ENCODE assay signal across 8 mouse cellular contexts in genomic region chr3:107759929-107760581, GRCm38 (mm10). TPM values are rescaled to one million over a fixed set of nuclear protein-coding genes. Genes with fewer than 3 reads are reported as not detected.
DNase-seq lines count a peak whose midpoint lies in the region; ATAC-seq lines count a peak whose summit lies in the region.

Gene Csf1 (minus strand): TSS chr3:107760469.

- DNase-seq in MEL-GATA-1-ER (ENCODE audit: extremely low read depth, low read depth), result peak; percentile 27
- DNase-seq in cerebellum, adult 9-10 months, result peak; percentile 76
- DNase-seq in frontal cortex, postnatal 14 days (ENCODE audit: low spot score in 2 of 2), result peak; percentile 55 to 65
- peak; percentile 68 to 72 for DNase-seq in layer of hippocampus, postnatal 14 days (ENCODE audit: low spot score in 2 of 2)
- DNase-seq in lung, postnatal 14 days, result peak; percentile 84
- peak; percentile 23 for DNase-seq in retina, adult 2 months (ENCODE audit: low read depth, low spot score)
- DNase-seq in thymus, postnatal 36 days, result peak; percentile 27 to 32

- peak within 1 kb of the TSS; percentile 74 for H3K9ac ChIP-seq in hindbrain, embryonic 12.5 days

- H3K4me3 ChIP-seq in hindbrain, embryonic 12.5 days, result peak within 1 kb of the TSS; percentile 48

- peak within 1 kb of the TSS; percentile 25 for H3K27ac ChIP-seq in hindbrain, embryonic 12.5 days

- 0 out of 2 replicates have a peak, but pooled peaks cover 3% of the 10 kb centered on the region for H3K27me3 ChIP-seq in hindbrain, embryonic 12.5 days

- peak; percentile 91 for ATAC-seq in hindbrain, embryonic 12.5 days (ENCODE audit: low FRiP score)

- H3K4me2 ChIP-seq in hindbrain, embryonic 12.5 days (replicated peaks), result peak within 1 kb of the TSS; percentile 85

- no peaks in the 10 kb centered on the region for H3K9me3 ChIP-seq in hindbrain, embryonic 12.5 days (replicated peaks)

- peaks cover 19% of the 10 kb centered on the region for H3K4me1 ChIP-seq in hindbrain, embryonic 12.5 days

- no peaks in the 10 kb centered on the region for H3K36me3 ChIP-seq in hindbrain, embryonic 12.5 days

- under 1% methylated on average over 51 of the region's 56 CpGs for WGBS in hindbrain, embryonic 12.5 days

RNA-seq across cellular contexts. Expression of gene Csf1, which starts in this region (rescaled TPM):
- 8.8 and 9.2 TPM in 2 replicates for polyA plus RNA-seq in hindbrain, embryonic 12.5 days (2016; fragmentation: Nextera tagmentation; extraction: Ambion mirVana)
- 10 to 100 TPM; 11.9 to 13.3 TPM for total RNA-seq in layer of hippocampus, postnatal 14 days (2021)

Comparison
In these comparisons a context has a peak if more than half of its experiments do, and no peak if none do; other contexts are left out.
1. Peak in every context shown above with its lines: DNase-seq, ATAC-seq, H3K4me3 ChIP-seq and H3K27ac ChIP-seq.
2. DNase-seq: peak in every context shown above with its lines; median percentile 84 in lung, postnatal 14 days; 76 in cerebellum, adult 9-10 months; 70 in layer of hippocampus, postnatal 14 days; 60 in frontal cortex, postnatal 14 days; 30 in thymus, postnatal 36 days; 27 in MEL-GATA-1-ER; 23 in retina, adult 2 months.